Mouse (Mus musculus) midbrain, embryonic 15.5 days (tissue): ENCODE data around the gene Tead2. TPM values are rescaled to one million over a fixed set of nuclear protein-coding genes. Genes with fewer than 3 reads are reported as not detected.

ENCODE experiments used
- microRNA-seq: library from miRNA; unstranded; fragments of <30 nt; microRNA quantifications from one replicate; pipeline ENCODE4, GENCODE M21; 2016
- polyA plus RNA-seq: library from polyadenylated mRNA; unstranded; fragments of >200 nt; fragmentation: Nextera tagmentation; extraction: Ambion mirVana; gene quantifications from 2 replicates; pipeline ENCODE4 v1.2.1, GENCODE M21; 2015

The Tead2 gene
- polyA plus RNA-seq, 1 experiment from 2014 or later: 45.7 TPM

Small RNA genes within 50 kb of the gene (microRNA-seq; reads per million reads assigned to microRNA genes)
- not detected for gene Mir7055

Other genes with a start within 250 kb of the Tead2 start
- gene Cpt1c, start 240.9 kb upstream of the Tead2 start, polyA plus RNA-seq: 56.5 and 58.2 TPM in 2 replicates
- 697 and 717 TPM in 2 replicates for gene Prmt1, start 229.2 kb upstream of the Tead2 start, polyA plus RNA-seq
- 61.9 and 66.8 TPM in 2 replicates for gene Irf3, start 218.1 kb upstream of the Tead2 start, polyA plus RNA-seq
- gene Bcl2l12, start 217.0 kb upstream of the Tead2 start, polyA plus RNA-seq: 10.0 and 12.3 TPM in 2 replicates
- gene Scaf1, start 199.4 kb upstream of the Tead2 start, polyA plus RNA-seq: 54.5 and 56.7 TPM in 2 replicates
- gene Rras, start 197.8 kb upstream of the Tead2 start, polyA plus RNA-seq: 12.5 and 15.2 TPM in 2 replicates
- 16.2 and 18.1 TPM in 2 replicates for gene Prr12, start 162.9 kb upstream of the Tead2 start, polyA plus RNA-seq
- 67.2 and 72.1 TPM in 2 replicates for gene Nosip, start 153.3 kb upstream of the Tead2 start, polyA plus RNA-seq
- gene Prrg2, start 153.1 kb upstream of the Tead2 start, polyA plus RNA-seq: 15.7 and 15.9 TPM in 2 replicates
- gene Rcn3, start 123.5 kb upstream of the Tead2 start, polyA plus RNA-seq: 55.4 and 62.2 TPM in 2 replicates
- gene Fcgrt, start 111.9 kb upstream of the Tead2 start, polyA plus RNA-seq: 32.0 and 36.8 TPM in 2 replicates
- gene Rps11, start 91.3 kb upstream of the Tead2 start, polyA plus RNA-seq: 742 and 762 TPM in 2 replicates
- 582 and 606 TPM in 2 replicates for gene Rpl13a, start 87.0 kb upstream of the Tead2 start, polyA plus RNA-seq
- not detected in 2 replicates for gene Gm45713, start 79.5 kb upstream of the Tead2 start, polyA plus RNA-seq
- 2.1 and 2.3 TPM in 2 replicates for gene Flt3l, start 79.3 kb upstream of the Tead2 start, polyA plus RNA-seq
- 87.1 and 90.0 TPM in 2 replicates for gene Pih1d1, start 61.5 kb upstream of the Tead2 start, polyA plus RNA-seq
- 16.1 and 19.8 TPM in 2 replicates for gene Aldh16a1, start 61.2 kb upstream of the Tead2 start, polyA plus RNA-seq
- gene Slc17a7, start 51.8 kb upstream of the Tead2 start, polyA plus RNA-seq: 0.59 and 1.0 TPM in 2 replicates
- not detected in 2 replicates for gene Gfy, start 36.2 kb upstream of the Tead2 start, polyA plus RNA-seq
- gene Pth2, start 34.8 kb upstream of the Tead2 start, polyA plus RNA-seq: 0.68 and 0.93 TPM in 2 replicates
- 0.63 and 0.84 TPM in 2 replicates for gene Ccdc155, start 10.9 kb upstream of the Tead2 start, polyA plus RNA-seq
- 4.0 and 5.8 TPM in 2 replicates for gene Dkkl1, start 3.6 kb upstream of the Tead2 start, polyA plus RNA-seq
- gene Cd37, start 23.4 kb downstream of the Tead2 start, polyA plus RNA-seq: 1.3 and 1.7 TPM in 2 replicates
- 0.50 and 0.91 TPM in 2 replicates for gene Slc6a16, start 25.3 kb downstream of the Tead2 start, polyA plus RNA-seq
- gene Slc6a21, start 61.8 kb downstream of the Tead2 start, polyA plus RNA-seq: not detected in 2 replicates
- gene Trpm4, start 118.0 kb downstream of the Tead2 start, polyA plus RNA-seq: 10.7 and 12.7 TPM in 2 replicates
- 0.23 and 0.26 TPM in 2 replicates for gene Hrc, start 119.5 kb downstream of the Tead2 start, polyA plus RNA-seq
- gene Ppfia3, start 151.3 kb downstream of the Tead2 start, polyA plus RNA-seq: 29.9 and 31.3 TPM in 2 replicates
- gene Lin7b, start 154.8 kb downstream of the Tead2 start, polyA plus RNA-seq: 24.4 TPM in 2 replicates
- gene Snrnp70, start 180.0 kb downstream of the Tead2 start, polyA plus RNA-seq: 202 and 214 TPM in 2 replicates
- gene Kcna7, start 189.9 kb downstream of the Tead2 start, polyA plus RNA-seq: not detected in 2 replicates
- 0.10 TPM in 1 of 2 replicates, not detected in the other for gene Ntf5, start 197.9 kb downstream of the Tead2 start, polyA plus RNA-seq
- gene Lhb, start 205.1 kb downstream of the Tead2 start, polyA plus RNA-seq: 0.45 and 0.63 TPM in 2 replicates
- 21.0 and 22.7 TPM in 2 replicates for gene Gys1, start 219.1 kb downstream of the Tead2 start, polyA plus RNA-seq
- 107 and 117 TPM in 2 replicates for gene Ruvbl2, start 222.3 kb downstream of the Tead2 start, polyA plus RNA-seq
- gene Ftl1, start 244.1 kb downstream of the Tead2 start, polyA plus RNA-seq: 6,021 and 6,209 TPM in 2 replicates